Mouse (Mus musculus) erythroblast, embryonic 14.5 days (primary cell): ENCODE data around the gene Nell1. TPM values are rescaled to one million over a fixed set of nuclear protein-coding genes. Genes with fewer than 3 reads are reported as not detected.

ENCODE experiments used
- H3K27me3 ChIP-seq: 2 replicates; pipeline ENCODE4 v1.6.1; 2012; ENCODE audit warnings: inconsistent platforms; ENCODE audit not compliant: control insufficient read depth
- H3K36me3 ChIP-seq: 2 replicates; pipeline ENCODE4 v1.6.1; 2012; ENCODE audit warnings: mild to moderate bottlenecking, inconsistent platforms; ENCODE audit not compliant: control insufficient read depth
- H3K4me1 ChIP-seq: 2 replicates; pipeline ENCODE4 v1.6.1; 2012; ENCODE audit warnings: inconsistent platforms; ENCODE audit not compliant: control insufficient read depth
- H3K4me3 ChIP-seq: replicated peaks from 2 replicates; pipeline ENCODE3; 2012; ENCODE audit warnings: moderate library complexity, mild to moderate bottlenecking, inconsistent platforms
- H3K9me3 ChIP-seq: 2 replicates; pipeline ENCODE4 v1.6.1; 2012; ENCODE audit warnings: low read length, inconsistent platforms, mixed read lengths; ENCODE audit not compliant: control insufficient read depth
- GATA1 ChIP-seq: IDR thresholded peaks from 2 replicates; pipeline ENCODE4 v1.6.1; 2012; ENCODE audit warnings: low read length, inconsistent platforms, mixed read lengths
- TAL1 ChIP-seq: IDR thresholded peaks from 3 replicates; pipeline ENCODE4 v1.6.1; 2012; ENCODE audit warnings: low read length, inconsistent platforms, mixed read lengths
- polyA plus RNA-seq: library from polyadenylated mRNA; stranded (reverse); fragments of >175 nt; gene quantifications from 2 replicates; pipeline ENCODE4 v1.2.3, GENCODE M21; 2012

The Nell1 gene
- polyA plus RNA-seq, 1 experiment = not detected

- H3K27me3 ChIP-seq = no peaks in the 10 kb centered on the region
- no peaks in the 10 kb centered on the region for H3K36me3 ChIP-seq
- no peak overlapping the region for H3K4me3 ChIP-seq
- TF ChIP-seq TAL1 (no peak), GATA1 (no peak)
- H3K4me1 ChIP-seq = no peaks in the 10 kb centered on the region
- H3K9me3 ChIP-seq = 0 out of 2 replicates have a peak, but pooled peaks cover 3% of the 10 kb centered on the region
These were observed 913.0 kb downstream of the Nell1 start for GRCm38 (mm10) chr7:50887625-50888024.

- Histone ChIP-seq H3K36me3 (no peaks in the 10 kb centered on the region), H3K4me3 (no peak overlapping the region), H3K27me3 (no peaks in the 10 kb centered on the region), H3K9me3 (peaks cover 3% of the 10 kb centered on the region; the same call in 1 of the 2 replicates), H3K4me1 (no peaks in the 10 kb centered on the region)
- no peak for TF ChIP-seq TAL1
- no peak for TF ChIP-seq GATA1
These were observed 925.0 kb downstream of the Nell1 start for GRCm38 (mm10) chr7:50899541-50900088.

Other genes starting within 250 kb of the Nell1 start
- 1.3 and 1.5 TPM in 2 replicates for gene Htatip2, start 215.7 kb upstream of the Nell1 start, polyA plus RNA-seq
- 0.61 and 1.6 TPM in 2 replicates for gene Prmt3, start 196.5 kb upstream of the Nell1 start, polyA plus RNA-seq
- 0.01 TPM in 1 of 2 replicates, not detected in the other for gene Slc6a5, start 64.7 kb upstream of the Nell1 start, polyA plus RNA-seq